Mouse (Mus musculus) frontal cortex, adult 2 months (tissue): ENCODE data around the gene Pah. TPM values are rescaled to one million over a fixed set of nuclear protein-coding genes. Genes with fewer than 3 reads are reported as not detected.

Experiments used
- polyA plus RNA-seq: library from polyadenylated mRNA; depleted of rRNA; stranded (reverse); fragments of >200 nt; gene quantifications from 2 replicates; pipeline ENCODE4 v1.2.3, GENCODE M21; 2012; rRNA removed

Pah gene
- polyA plus RNA-seq, 1 experiment, result 0.06 TPM

Other genes starting within 250 kb of the Pah start
- 3.6 and 4.0 TPM in 2 replicates for gene Ascl1, start 28.1 kb upstream of the Pah start, polyA plus RNA-seq